Mouse (Mus musculus) layer of hippocampus, adult 9-10 months (tissue): Measurements from ENCODE around the gene Ccl1.

Source experiments
- DNase-seq: peaks from one replicate; pipeline ENCODE4 v3.0.0; 2022; ENCODE audit warnings: low spot score

Gene Ccl1

DNA sequence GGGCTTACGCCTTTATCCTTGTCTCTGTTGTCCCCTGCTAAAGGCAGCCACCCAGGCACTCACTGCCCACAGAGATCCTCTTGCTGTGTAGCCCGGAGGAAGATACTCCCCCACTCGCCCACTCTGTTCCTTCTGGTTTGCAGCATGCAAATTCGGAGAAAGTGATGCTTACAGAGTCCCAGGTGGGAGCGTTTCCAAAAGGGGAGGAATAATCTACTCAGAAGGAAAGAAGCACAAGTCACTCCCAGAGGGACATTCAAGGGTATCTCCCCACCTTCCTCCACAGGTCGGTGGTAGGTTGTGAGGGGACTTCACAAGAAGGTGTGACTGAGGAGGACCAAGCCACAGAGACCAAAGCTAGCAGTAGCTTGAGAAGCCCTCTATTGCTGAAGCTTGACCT is 100.3 kb downstream of the Ccl1 start:
- DNase-seq = no peak

- no peak for DNase-seq
These were observed 101.8 kb downstream of the Ccl1 start for GRCm38 (mm10) chr11:82203706-82204105.

- DNase-seq = no peak
These were observed 107.7 kb downstream of the Ccl1 start for GRCm38 (mm10) chr11:82197774-82198173.

DNA sequence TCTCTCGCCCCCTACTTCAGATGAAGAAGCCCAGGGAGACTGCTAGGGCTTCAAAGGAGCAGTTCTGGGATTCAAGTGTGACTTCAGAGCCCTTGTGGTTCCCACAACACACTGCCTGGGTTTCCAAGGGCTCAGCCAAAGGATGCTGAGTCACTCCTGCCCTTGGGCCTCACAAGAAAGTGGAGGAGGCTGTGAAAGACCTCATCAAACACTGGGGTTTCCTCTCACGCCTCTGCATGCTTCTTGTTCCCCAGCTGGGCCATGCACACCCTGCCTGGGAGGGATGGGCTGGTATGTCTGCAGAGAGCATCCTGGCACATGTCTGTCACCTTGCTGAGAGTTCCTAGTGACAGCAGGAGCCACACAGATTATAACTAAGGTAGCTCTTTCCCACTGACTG is 110.5 kb downstream of the Ccl1 start:
- no peak for DNase-seq

DNA sequence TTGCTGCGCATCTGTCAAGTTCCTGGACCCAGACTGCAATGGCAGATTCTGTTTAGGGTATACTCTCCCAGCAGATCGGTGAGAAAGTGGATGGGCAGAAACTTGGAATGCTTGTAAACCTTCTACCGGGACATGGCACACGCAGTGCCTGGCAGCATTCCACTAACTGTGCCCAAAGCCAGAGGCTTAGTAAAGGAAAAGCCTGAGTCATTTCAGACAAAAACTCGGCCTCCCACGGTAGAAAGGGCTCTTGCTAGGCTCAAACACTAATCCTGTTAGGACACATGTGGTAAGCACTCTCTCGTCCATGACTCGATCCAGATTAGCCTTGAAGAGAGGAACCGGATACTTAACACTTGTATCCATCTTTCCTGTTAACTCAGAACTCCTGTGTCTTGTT is 111.7 kb downstream of the Ccl1 start:
- no peak for DNase-seq

- DNase-seq = no peak
These were observed 115.5 kb downstream of the Ccl1 start for GRCm38 (mm10) chr11:82189782-82190563.

DNA sequence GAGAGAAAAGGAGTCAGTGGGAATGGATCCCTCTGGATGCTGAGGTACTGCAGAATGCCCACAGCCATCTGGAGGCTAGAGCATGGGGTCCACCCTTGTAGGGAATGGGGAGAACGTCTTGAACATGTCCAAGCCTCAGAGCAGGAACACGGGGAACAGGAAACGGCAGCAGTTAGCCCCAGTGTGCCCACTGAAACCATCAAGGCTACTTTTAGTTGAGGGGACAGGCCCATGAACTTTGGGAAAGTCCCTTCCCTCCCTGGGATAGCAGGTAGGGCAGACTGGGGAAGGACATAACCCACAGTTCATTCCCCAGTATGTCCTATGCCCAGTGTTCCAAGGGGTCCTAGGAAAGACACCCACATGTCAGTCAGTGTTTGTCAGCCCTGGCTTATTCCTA is 119.8 kb downstream of the Ccl1 start:
- DNase-seq = no peak

GRCm38 (mm10) chr11:82183281-82183935 is 122.1 kb downstream of the Ccl1 start:
- no peak for DNase-seq

DNA sequence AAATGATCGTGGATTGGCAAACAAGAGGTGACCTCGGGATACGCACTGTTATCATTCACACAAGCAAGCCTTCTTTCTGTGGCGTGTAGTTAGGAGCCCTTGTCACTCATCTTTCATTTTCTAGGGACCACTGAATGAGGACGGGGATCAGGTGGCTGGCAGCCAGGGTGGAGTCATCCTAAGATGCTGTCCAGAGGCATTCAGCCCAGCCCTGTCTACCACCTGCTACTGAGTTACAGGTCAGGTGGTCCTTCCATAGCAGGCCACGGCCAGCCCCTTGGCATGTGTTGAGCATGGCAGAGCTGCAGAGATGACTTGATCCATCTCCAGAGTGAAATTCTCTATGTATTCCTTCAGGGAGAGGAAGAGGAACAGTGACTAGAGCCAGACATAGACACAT is 123.1 kb downstream of the Ccl1 start:
- DNase-seq = no peak

GRCm38 (mm10) chr11:82181331-82181730 is 124.2 kb downstream of the Ccl1 start:
- DNase-seq = no peak

- no peak for DNase-seq
These were observed 127.3 kb downstream of the Ccl1 start for GRCm38 (mm10) chr11:82178161-82178560.

- DNase-seq = peak; percentile 61
These were observed 127.8 kb downstream of the Ccl1 start for GRCm38 (mm10) chr11:82177711-82178110.

DNA sequence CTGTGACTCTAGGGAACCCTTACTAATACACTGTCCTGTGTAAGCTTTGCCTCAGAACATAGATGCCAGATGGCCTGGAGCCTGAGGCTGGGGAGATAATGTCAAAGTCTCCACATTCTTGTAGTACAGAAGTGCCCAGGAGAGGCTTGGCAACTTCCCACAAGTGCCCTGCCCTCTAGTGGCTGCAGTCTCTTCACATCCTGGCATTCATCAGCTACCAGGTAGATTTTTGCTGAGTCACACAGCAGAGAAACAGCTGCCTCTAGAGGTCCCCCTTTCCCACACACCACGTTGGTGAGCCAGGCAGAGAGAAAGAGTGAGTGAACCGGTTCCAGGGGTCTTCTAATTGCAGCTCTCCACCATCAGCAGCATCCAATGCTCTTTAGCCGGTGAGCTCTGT is 130.7 kb downstream of the Ccl1 start:
- peak; percentile 49 for DNase-seq

DNA sequence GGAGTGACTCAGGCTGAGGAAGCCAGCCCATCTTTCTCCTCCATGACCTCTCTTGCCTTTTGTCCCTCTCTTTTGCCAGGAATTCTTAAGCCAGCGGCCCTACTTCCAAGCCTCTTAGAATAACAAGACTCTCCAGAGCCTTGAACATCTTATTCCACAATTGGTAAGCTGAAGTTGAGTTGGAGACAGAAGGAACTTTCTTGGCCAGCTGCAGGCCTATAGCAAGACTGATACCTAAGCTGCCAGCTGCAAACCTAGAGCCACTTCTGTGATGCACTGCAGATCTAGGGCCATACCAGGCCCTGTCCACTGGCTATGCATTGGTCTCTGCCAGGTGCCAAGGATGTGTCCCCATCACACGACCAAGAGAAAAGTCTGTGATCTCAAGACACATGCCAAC is 132.0 kb downstream of the Ccl1 start:
- DNase-seq = no peak

DNA sequence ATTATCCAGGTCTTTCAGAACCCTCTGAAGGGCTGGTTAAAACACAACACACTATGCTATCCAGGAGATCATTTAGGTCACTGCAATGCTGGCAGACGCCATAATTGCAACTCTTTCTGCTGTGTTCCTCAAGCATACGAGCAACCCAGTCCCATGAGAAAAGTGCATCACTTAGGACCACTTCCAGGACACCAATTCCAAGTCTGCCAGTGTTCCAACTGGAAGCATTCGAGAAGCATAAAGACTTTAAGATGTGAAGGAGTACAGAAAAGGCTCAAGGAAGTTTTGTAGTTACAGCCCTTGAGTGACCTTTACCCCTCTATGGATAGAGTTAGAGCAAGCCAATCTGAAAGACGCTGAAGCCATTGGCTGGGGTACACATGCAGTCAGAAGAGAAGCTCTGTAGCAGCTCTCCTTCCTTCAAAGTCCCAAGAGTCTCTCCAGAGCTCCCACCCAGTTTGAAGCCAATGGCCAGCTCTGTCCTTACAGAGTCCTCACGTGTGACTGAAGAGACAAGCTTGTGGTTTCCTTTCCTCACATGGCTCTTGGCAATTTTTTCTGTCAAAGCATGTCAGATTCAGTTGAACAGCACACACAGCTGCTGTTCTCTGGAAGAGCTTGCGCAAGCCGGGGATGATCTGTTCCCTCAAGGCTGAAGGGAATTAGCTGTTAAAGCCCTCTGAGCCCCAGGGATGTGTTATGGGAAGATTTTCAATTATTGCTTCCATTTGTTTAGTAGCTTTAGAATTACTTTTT is 134.0 kb downstream of the Ccl1 start:
- no peak for DNase-seq

DNA sequence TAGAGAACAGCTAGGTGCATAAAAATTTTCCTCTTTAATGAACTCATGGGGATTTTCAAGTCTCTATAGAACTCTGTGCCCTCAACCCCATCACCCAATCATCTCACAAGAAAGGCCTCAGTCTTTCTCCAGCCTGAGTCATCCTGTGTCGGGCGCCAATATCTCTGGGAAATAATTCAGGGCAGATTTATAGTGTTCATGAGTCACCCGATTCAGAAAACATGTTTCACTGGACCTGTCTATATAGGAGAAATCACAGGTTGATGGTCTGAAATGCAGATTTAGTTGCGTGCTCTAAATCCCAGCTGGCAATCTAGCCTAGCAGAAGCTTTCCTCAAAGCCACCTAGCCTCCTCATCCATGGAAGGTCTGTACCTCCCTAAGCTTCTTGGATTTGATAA is 136.0 kb downstream of the Ccl1 start:
- no peak for DNase-seq

DNA sequence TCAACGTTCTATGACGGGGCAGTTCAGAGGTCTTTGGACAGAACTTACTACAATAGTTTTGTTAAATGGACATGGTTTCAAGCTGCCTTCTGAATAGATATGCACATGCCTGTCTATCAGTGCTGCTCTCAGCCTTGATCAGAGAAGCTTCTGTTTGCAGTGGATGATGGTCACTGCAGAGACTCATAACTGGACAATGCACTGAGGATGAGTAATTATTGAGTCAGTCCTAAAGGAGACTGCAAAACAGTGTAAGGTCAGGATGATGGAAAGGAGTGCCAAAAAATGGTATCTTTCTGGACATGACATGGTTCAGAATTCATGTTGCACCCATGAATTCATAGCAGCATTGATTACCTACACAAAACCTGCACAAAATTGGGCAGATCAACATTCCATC is 137.2 kb downstream of the Ccl1 start:
- no peak for DNase-seq

DNA sequence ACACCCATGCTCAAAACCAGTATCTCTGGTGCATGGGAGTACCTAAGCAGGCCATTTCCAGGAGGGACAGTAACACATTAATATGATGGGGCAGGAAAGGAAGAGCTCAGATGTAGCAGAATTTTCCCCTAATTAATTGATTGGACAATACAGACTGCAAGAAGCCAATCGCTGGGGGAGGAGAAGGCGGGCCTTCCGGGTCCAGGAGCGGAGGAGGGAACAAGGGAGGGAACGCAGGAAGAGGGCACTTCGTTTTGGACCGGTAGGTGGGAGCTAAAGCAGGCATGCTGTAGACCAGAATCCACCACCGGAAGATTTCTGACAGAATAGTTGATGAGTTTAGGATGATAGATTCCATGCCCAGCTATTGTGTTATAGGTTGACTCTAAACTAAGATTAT is 142.2 kb downstream of the Ccl1 start:
- DNase-seq = no peak

GRCm38 (mm10) chr11:82159126-82159525 is 146.4 kb downstream of the Ccl1 start:
- no peak for DNase-seq

GRCm38 (mm10) chr11:82139492-82140094 is 165.9 kb downstream of the Ccl1 start:
- no peak for DNase-seq

- DNase-seq = no peak
These were observed 169.3 kb downstream of the Ccl1 start for GRCm38 (mm10) chr11:82136196-82136595.

DNA sequence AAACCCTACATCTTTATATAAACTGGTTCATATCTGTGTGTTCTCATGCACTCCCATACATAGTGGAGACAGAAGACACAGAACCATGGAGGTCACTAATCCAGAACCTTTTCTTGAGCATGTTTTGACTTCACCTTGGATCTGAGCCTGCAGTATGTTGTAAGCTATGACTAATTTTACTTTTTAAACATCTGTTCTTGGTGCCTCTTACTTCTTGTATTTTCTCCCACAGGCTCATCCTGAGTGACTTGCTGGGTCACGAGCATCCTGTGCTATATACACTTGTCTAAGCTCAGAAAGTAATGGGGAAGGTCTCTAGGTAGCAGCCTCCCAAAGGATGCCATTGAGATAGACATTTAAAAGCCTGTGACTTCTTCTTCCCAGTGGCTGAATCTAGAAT is 172.5 kb downstream of the Ccl1 start:
- no peak for DNase-seq
